Mouse (Mus musculus) ES-E14 (cell line): ENCODE results near the gene Lmod2.

ENCODE experiments used
- CHD2 ChIP-seq: IDR thresholded peaks from 2 replicates; pipeline ENCODE4 v1.6.1; 2014; ENCODE audit warnings: mild to moderate bottlenecking, low read depth, low read length, inconsistent platforms
- HCFC1 ChIP-seq: IDR thresholded peaks from 2 replicates; pipeline ENCODE4 v1.6.1; 2012; ENCODE audit warnings: low read length, inconsistent platforms, borderline replicate concordance; ENCODE audit not compliant: insufficient read depth
- ZNF384 ChIP-seq: IDR thresholded peaks from 2 replicates; pipeline ENCODE4 v1.6.1; 2012; ENCODE audit warnings: low read depth, low read length, inconsistent platforms

DNA sequence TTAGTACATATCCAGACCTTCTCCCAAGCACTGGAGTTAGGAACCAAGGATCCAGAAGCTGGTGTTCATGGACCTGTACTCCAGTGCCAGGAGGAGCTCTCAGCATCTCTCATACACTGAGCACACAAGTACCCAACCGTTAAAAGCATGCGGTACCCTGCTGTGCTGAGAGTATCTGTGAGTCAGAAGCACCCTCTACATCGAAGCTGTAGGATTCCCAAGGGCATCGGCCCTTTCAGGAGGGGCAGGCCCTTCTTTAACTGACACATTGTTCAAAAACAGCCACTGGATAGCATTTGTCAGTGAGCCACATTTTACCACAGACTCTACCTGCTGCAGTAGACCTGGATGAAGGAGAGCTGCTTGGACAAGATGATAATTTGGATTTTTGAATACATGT is 10.6 kb downstream of the Lmod2 start:
- TF ChIP-seq HCFC1 (no peak), ZNF384 (no peak), CHD2 (no peak)
